Mouse (Mus musculus): ENCODE measurements around the gene Slpi.

Slpi gene

GRCm38 (mm10) chr2:164389020-164389419, at the start of gene Slpi:
Slpi (minus strand) TSS chr2:164389095.
- no peak for DNase-seq (ENCODE audit: low spot score in 2 of 2)

- no peak for DNase-seq (ENCODE audit: low spot score in 2 of 2)
These were observed 49.4 kb upstream of the Slpi start for GRCm38 (mm10) chr2:164438257-164438656.

GRCm38 (mm10) chr2:164437710-164438109, 48.8 kb upstream of the Slpi start:
- DNase-seq (ENCODE audit: low spot score in 2 of 2) = no peak

- DNase-seq (ENCODE audit: low spot score in 2 of 2) = no peak
These were observed 48.1 kb upstream of the Slpi start for GRCm38 (mm10) chr2:164436961-164437360.

GRCm38 (mm10) chr2:164436215-164436913, 47.5 kb upstream of the Slpi start:
- DNase-seq (ENCODE audit: low spot score in 2 of 2) = no peak

- DNase-seq (ENCODE audit: low spot score in 2 of 2) = no peak
These were observed 46.6 kb upstream of the Slpi start for GRCm38 (mm10) chr2:164435216-164436090.

GRCm38 (mm10) chr2:164434681-164435080, 45.8 kb upstream of the Slpi start:
- no peak for DNase-seq (ENCODE audit: low spot score in 2 of 2)

- DNase-seq (ENCODE audit: low spot score in 2 of 2) = no peak
These were observed 44.5 kb upstream of the Slpi start for GRCm38 (mm10) chr2:164433278-164433895.

GRCm38 (mm10) chr2:164432541-164433191, 43.8 kb upstream of the Slpi start:
- no peak for DNase-seq (ENCODE audit: low spot score in 2 of 2)

- DNase-seq (ENCODE audit: low spot score in 2 of 2) = no peak
These were observed 43.0 kb upstream of the Slpi start for GRCm38 (mm10) chr2:164431676-164432465.

- DNase-seq (ENCODE audit: low spot score in 2 of 2) = no peak
These were observed 41.8 kb upstream of the Slpi start for GRCm38 (mm10) chr2:164430697-164431096.

GRCm38 (mm10) chr2:164429881-164430615, 41.2 kb upstream of the Slpi start:
- no peak for DNase-seq (ENCODE audit: low spot score in 2 of 2)

GRCm38 (mm10) chr2:164428451-164428850, 39.6 kb upstream of the Slpi start:
- no peak for DNase-seq (ENCODE audit: low spot score in 2 of 2)

- no peak for DNase-seq (ENCODE audit: low spot score in 2 of 2)
These were observed 38.1 kb upstream of the Slpi start for GRCm38 (mm10) chr2:164426952-164427351.

- no peak for DNase-seq (ENCODE audit: low spot score in 2 of 2)
These were observed 37.2 kb upstream of the Slpi start for GRCm38 (mm10) chr2:164426121-164426520.

- DNase-seq (ENCODE audit: low spot score in 2 of 2) = no peak
These were observed 36.5 kb upstream of the Slpi start for GRCm38 (mm10) chr2:164425401-164425800.

- no peak for DNase-seq (ENCODE audit: low spot score in 2 of 2)
These were observed 35.5 kb upstream of the Slpi start for GRCm38 (mm10) chr2:164424406-164424805.

- DNase-seq (ENCODE audit: low spot score in 2 of 2) = no peak
These were observed 34.6 kb upstream of the Slpi start for GRCm38 (mm10) chr2:164423464-164423863.

GRCm38 (mm10) chr2:164422675-164423393, 33.9 kb upstream of the Slpi start:
- DNase-seq (ENCODE audit: low spot score in 2 of 2) = peak in 1 of 2 experiments; percentile 41

GRCm38 (mm10) chr2:164421979-164422378, 33.1 kb upstream of the Slpi start:
- no peak for DNase-seq (ENCODE audit: low spot score in 2 of 2)

All from spleen, postnatal 4 days (tissue).